Mouse (Mus musculus) WW6 (cell line): Measurements from ENCODE around the gene Mrpl21.
A peak's percentile ranks its signal among the peaks of the same experiment; 100 is the strongest.

Experiments used
- DNase-seq: peaks from one replicate; pipeline ENCODE4 v3.0.0-alpha.2; 2013; ENCODE audit warnings: low read depth, low spot score

Gene Mrpl21

GRCm38 (mm10) chr19:3297775-3298174 lies 15.1 kb downstream of the Mrpl21 start:
- DNase-seq = no peak

DNA sequence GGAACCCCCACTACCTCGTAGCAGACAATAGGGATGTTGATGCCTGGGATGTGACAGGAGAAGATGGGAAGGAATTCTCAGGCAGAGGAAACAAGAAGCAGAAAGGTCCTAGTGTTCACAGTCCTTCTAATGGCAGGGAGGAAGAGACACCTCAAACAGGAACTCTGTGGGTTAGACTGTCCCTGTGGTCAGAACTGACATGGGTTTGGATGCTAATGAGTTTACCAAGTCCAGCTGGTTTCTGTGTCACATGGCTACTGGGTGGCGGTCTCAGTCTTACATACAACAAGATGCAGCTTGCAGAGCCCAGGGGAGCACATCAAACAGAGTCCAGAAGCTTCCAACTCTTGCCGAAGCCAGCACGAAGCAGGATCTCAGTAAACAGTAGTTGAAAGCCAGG lies 21.3 kb downstream of the Mrpl21 start:
- no peak for DNase-seq

DNA sequence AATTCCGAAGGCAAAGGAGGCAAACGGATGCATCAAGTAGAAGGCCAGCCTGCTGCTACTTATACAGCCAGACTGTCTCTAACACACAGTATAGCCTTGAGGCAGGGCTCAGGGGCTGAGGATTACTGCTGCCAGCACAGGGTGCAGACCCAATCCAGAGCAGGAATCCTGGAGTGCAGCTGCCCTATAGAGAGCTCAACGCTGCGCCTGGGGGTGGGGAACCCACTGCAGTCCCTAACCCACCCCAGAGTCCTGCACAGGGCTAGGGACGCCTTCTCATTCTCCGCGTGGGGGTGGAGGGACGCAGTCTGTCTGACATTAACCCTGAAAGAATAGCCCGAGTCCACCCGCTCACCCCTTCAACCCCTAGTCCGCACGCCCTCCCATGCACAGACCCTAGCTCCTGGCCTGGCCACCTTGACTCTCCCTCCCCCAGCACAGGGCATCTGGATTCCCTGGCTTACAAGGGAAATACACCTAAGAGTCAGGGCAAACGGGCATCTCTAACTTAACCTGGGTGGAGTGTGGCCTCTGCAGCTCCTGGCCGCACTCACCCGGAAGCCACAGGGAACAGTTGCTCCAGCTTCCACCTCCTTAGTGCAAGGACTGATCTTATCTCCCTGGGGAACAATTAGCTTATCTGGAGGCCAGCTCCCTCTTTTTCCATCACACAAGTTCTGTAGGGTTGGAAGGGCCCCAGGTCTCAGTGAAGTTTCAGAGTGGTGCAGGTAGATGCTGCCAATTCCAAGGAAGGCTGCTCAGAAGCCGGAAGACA lies 24.7 kb downstream of the Mrpl21 start:
- no peak for DNase-seq

DNA sequence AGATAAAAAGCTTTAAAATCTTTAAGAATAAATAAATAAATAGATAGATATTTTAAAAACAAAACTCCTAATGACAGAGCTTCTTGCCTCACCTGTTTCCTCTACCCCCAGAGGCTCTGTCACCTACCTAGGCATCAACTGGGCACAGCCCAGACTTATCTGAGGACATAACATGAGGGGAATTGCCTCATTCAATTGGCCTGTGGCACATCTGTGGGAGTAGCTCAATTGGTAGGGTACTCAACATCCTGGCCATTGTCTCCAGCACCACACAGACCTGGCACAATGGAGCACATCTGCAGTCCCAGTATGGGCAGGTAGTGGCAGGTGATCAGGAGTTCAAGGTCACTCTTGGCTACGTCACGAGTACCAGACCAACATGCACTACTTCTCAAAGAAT lies 36.6 kb downstream of the Mrpl21 start:
- no peak for DNase-seq

DNA sequence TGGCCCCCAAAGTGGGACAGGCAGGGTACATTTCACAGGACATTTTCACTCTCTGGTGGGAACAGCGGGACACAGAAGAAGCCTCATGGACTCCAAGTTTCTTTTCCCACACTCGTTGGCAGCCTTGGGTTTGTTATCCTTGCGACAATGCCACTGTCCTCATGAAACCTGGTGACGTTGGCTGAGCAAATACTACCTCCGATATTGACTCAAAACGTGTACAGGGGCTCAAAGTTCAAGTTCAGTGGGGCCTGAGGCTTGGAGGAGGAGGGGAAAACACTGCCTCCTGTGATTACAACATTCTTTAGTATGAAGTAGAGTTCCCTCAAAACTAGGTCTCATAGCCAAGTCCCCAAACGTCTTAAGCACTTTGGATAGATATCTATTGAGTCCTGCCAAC lies 37.4 kb downstream of the Mrpl21 start:
- DNase-seq = no peak

DNA sequence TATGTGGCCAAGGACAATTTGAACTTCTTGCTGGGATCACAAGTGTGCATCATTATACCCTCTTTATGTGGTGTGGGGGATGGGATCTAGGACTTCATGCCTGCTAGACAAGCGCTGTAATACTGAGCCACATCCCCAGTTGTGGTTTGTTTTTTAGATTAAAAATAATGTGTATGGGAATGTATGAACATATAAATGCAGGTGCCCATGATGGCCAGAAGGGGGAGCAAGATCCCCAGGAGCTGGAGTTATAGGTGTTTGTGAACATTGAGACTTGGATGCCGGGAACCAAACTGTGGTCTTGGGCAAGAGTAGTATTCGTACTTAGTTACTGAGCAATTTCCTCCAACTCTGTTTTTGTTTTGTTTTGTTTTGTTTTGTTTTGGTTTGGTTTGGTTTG lies 38.1 kb downstream of the Mrpl21 start:
- DNase-seq = no peak

DNA sequence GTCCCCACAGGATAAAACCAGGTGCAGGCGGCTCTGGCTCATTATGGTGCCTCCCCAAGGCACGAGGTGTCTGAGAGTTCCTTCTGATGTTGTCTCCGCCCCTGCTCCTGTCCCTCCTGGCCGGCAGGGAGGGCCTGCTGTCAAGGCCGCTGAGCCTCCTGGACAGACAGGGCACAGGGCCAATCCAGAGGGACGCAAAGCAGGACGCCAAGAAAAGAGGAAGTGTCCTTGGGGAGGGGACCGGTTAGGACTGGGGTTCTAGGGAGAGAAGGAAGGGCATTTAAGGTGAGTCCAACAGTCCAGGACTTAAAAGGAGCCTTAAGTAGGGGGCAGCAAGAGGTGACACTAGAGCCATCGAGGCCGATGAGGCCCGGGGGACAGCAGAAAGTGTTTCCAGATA lies 38.9 kb downstream of the Mrpl21 start:
- no peak for DNase-seq

DNA sequence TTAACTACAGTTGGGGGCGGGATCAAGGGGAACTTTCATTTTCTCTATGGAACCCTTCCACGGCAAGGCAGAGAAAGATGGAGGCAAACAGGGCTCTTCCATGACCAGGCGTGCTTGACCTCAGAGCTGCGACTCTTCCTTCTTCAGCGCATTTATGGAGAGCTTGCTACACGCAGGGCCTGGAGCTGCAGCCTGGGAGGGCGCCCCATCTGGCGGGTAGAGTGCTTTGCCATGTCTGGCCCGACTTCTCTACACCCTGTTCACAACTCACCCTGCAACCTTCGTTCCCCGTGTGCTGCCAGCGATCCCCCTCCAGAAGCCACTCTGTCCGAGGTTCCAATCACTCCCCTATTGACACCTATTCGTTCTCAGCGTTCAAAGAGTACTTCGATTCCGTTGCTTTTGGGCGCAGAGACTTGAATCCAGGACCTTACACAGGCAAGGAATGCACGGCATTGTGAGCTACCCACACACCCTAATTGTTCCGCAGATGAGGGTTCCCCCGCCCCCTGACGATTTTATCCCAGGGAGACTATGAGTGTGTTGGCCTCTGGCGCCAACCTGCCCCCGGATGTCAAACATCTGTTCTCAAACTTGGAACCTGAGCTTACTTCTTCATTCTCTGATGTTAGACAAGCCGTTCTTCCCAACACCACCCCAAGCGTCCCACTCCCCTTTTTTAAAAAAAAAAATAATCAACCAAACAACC lies 39.7 kb downstream of the Mrpl21 start, which contains the start of gene Cpt1a:
Cpt1a (plus strand) TSS at position 74 of the 709 bp plus-strand sequence.
- DNase-seq = peak; percentile 53

- no peak for DNase-seq
These were observed 40.5 kb downstream of the Mrpl21 start for GRCm38 (mm10) chr19:3323201-3323621.

GRCm38 (mm10) chr19:3323753-3324270 lies 41.1 kb downstream of the Mrpl21 start:
- DNase-seq = no peak

DNA sequence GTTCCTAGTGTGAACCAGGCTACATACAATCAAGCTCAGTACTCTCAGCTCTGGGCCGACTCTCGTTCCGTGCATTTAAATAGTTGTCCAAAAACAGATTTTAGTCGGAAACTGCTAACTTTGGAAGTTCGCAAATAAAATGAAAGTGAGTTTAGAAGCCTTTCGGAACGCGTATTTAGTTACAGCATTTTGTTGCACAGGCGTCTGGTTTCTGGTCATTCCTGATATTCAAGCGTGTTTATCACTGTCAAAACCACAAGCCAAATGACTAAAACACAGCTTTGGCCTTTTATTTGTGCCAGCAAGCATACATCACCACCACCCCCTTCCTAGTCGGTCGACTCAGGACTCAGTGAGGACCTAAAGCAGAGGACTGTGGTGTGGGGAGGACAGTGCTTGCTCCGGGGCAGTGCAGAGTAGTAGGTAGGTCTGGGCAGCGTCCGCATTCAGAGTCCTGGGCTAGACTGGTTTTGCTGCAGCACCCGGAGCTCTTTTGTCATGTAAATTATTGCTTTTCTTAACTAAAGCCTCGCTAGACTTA lies 41.6 kb downstream of the Mrpl21 start:
- DNase-seq = no peak

DNA sequence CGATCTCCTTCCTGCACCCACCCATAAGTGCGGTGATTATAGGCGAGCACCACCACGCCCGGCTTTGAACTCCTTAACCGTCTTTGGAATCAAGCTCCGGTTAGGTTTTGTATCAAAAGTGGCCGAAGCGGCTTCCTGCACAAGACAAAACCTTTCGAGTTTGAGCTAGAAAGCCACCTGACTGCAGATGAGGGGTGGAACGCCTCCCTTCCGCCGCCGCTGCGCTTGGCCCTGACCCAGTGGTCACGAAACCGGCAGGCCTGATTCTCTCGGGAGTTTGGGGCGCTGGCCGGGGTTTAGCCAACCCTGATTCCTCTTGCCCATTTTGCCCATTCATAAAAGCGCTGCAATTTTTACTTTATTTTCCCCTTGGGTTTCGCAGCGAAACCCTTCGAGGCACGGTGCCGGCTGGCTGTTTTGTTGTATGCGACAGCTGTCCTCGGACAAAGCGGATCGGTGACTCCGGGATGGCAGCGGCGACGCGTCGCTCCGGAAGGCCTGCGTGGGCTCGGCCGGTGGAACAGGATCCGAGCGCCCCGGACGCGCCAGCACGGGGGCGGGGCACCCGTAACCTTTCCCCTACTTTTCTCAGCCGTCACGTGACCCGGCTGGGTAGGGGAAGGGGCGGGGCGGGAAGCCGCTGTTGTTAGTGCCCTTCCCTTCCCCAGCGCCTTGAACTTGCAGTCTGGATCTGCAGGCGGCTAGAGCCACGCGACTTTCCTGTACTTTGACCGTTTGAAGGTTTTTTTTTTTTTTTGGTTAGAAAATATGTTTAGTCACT lies 42.4 kb downstream of the Mrpl21 start:
- peak; percentile 79 for DNase-seq

DNA sequence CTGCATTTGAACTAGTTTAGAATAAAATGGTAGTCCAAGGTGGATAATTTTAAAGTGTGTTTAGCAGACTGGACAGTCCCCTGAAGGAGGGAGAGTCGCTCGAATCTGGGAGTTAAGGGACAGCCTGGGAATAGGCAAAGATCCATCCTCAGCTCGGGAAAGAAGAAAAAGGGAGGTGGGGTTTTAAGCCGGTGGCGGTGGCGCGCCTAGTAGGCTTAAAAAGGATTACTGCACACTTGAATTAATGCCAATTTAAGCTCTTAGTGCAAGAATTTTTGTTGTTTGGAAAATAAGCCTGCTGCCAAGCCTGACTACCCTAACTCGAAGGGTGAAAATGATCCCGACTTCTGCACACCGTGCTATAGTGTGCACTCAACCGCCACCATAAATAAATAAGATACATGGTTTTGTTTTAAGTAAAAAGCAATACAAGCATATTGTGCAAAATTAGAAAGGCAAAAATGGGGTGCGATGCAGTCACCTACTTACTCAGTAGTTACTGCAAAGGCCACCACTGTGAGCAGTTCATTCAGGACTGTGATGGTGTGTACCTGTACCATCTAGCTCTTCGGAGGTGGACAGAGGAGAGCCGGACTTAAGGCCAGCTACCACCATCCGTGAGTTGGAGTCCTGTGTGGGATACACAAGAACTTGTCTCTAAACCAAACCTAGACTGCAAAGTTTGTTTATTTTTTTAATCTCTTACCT lies 43.2 kb downstream of the Mrpl21 start:
- no peak for DNase-seq

- no peak for DNase-seq
These were observed 43.9 kb downstream of the Mrpl21 start for GRCm38 (mm10) chr19:3326479-3327047.

GRCm38 (mm10) chr19:3333247-3333646 lies 50.5 kb downstream of the Mrpl21 start:
- DNase-seq = no peak

DNA sequence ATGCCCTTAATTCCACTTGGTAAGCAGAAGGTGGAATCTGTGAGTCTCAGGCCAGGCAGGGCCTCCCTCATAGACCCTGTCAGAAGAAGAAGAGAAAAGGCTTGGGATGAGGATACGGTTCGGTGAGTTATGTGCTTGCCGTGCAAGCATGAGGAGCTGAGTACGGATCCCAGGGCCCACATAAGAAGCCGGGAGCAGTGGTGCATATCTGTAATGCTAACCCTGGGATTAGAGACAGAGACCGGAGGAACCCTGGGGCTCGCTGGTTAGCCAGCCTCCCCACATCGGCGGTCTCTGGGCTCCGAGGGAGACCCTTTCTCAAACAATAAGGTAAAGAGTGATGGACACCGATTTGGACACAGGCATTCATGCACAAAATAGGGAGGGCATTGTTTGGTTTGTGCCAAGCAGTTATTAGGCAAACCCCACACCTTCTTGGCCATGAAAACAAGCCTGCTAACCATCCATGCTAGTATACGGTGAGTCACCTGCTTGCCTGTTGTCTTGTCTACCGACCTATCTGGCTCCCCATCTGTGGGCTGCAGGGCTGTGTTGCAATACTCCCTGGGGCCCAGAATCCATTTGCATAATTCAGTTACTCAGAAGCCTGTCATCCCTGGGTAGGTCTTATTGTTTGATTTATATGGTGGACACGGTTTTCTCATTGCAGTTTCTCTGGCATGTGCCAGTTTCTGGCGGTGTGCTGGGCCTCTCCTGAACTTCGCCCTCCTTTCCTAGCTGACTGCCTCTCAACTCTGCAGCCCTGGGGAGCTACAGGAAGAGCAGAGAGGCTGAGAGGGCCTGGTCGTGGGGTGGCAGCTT lies 51.2 kb downstream of the Mrpl21 start:
- DNase-seq = no peak

GRCm38 (mm10) chr19:3334550-3334949 lies 51.8 kb downstream of the Mrpl21 start:
- DNase-seq = no peak

GRCm38 (mm10) chr19:3335917-3336316 lies 53.2 kb downstream of the Mrpl21 start:
- DNase-seq = no peak

- no peak for DNase-seq
These were observed 54.0 kb downstream of the Mrpl21 start for GRCm38 (mm10) chr19:3336485-3337255.
